Mouse (Mus musculus) stomach, postnatal 0 days (tissue): ENCODE data around the gene Sft2d2.

Experiments used
- CTCF ChIP-seq: IDR thresholded peaks from 2 replicates; pipeline ENCODE4 v1.5.1; 2016; ENCODE audit warnings: antibody characterized with exemption, low read depth, mild to moderate bottlenecking, moderate library complexity
- EP300 ChIP-seq: optimal IDR thresholded peaks from 2 replicates; pipeline ENCODE3; 2016; ENCODE audit warnings: antibody characterized with exemption

DNA sequence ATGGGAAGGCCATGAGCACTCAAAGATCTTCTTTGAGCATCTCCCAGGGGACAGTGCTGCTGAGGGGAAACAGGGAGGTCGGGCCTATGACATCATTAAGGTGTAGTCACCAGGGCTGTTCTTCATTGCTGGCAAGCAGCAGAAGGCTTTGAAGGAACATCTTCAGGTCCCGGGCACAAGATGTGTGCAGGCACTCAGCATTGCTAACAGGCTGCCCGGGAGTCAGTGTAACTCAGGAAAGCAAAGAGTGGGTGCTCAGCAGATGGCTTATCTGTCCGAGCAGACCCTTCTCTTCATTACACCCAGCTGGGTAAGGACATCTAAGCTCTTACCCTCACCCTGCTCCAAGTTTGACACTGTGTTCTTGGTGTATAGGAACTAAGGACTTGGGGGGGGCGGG, 14.9 kb downstream of the Sft2d2 start:
- TF ChIP-seq CTCF = no peak
- no peak for TF ChIP-seq EP300
